Mouse (Mus musculus) limb, embryonic 15.5 days (tissue): Measurements from ENCODE around the gene Hddc2. TPM values are rescaled to one million over a fixed set of nuclear protein-coding genes. Genes with fewer than 3 reads are reported as not detected.

Experiments
- ATAC-seq: fragments of 200-750 bp; cut with Nextera tagmentation; 2 replicates; pipeline ENCODE4 v1.8.0; 2017; ENCODE audit warnings: low read depth, moderate TSS enrichment; ENCODE audit not compliant: insufficient number of reproducible peaks, low FRiP score, low TSS enrichment
- H3K27ac ChIP-seq: fragments of 300-500 bp; sonication (generic); 2 replicates; pipeline ENCODE4 v1.5.1; 2015; ENCODE audit warnings: moderate library complexity, mild to moderate bottlenecking, inconsistent platforms
- H3K27me3 ChIP-seq: fragments of 300-500 bp; sonication (generic); 2 replicates; pipeline ENCODE4 v1.6.1; 2015; ENCODE audit warnings: inconsistent platforms
- H3K36me3 ChIP-seq: fragments of 300-500 bp; sonication (generic); 2 replicates; pipeline ENCODE4 v1.6.1; 2015; ENCODE audit warnings: inconsistent platforms
- H3K4me1 ChIP-seq: fragments of 300-500 bp; sonication (generic); 2 replicates; pipeline ENCODE4 v1.6.1; 2015; ENCODE audit warnings: inconsistent platforms
- H3K4me2 ChIP-seq: fragments of 300-500 bp; sonication (generic); 2 replicates; pipeline ENCODE4 v1.6.1; 2015; ENCODE audit warnings: mild to moderate bottlenecking, inconsistent platforms
- H3K4me3 ChIP-seq: fragments of 300-500 bp; sonication (generic); 2 replicates; pipeline ENCODE4 v1.5.1; 2015; ENCODE audit warnings: mild to moderate bottlenecking, inconsistent platforms
- H3K9ac ChIP-seq: fragments of 300-500 bp; sonication (generic); 2 replicates; pipeline ENCODE4 v1.6.1; 2015; ENCODE audit warnings: inconsistent platforms
- H3K9me3 ChIP-seq: fragments of 300-500 bp; sonication (generic); 2 replicates; pipeline ENCODE4 v1.6.1; 2016; ENCODE audit warnings: inconsistent platforms
- WGBS: fragments of 180-500 bp; shearing (Covaris S2); methylation state at CpG from one replicate; pipeline ENCODE4 v1.1.7; 2015; 5-methylcytosine and 5-hydroxymethylcytosine counted together
- polyA plus RNA-seq: library from polyadenylated mRNA; unstranded; fragments of >200 nt; fragmentation: Nextera tagmentation; extraction: Ambion mirVana; gene quantifications from 2 replicates; pipeline ENCODE4 v1.2.1, GENCODE M21; 2015

The Hddc2 gene
- 58.9 and 60.6 TPM in 2 replicates for polyA plus RNA-seq

DNA sequence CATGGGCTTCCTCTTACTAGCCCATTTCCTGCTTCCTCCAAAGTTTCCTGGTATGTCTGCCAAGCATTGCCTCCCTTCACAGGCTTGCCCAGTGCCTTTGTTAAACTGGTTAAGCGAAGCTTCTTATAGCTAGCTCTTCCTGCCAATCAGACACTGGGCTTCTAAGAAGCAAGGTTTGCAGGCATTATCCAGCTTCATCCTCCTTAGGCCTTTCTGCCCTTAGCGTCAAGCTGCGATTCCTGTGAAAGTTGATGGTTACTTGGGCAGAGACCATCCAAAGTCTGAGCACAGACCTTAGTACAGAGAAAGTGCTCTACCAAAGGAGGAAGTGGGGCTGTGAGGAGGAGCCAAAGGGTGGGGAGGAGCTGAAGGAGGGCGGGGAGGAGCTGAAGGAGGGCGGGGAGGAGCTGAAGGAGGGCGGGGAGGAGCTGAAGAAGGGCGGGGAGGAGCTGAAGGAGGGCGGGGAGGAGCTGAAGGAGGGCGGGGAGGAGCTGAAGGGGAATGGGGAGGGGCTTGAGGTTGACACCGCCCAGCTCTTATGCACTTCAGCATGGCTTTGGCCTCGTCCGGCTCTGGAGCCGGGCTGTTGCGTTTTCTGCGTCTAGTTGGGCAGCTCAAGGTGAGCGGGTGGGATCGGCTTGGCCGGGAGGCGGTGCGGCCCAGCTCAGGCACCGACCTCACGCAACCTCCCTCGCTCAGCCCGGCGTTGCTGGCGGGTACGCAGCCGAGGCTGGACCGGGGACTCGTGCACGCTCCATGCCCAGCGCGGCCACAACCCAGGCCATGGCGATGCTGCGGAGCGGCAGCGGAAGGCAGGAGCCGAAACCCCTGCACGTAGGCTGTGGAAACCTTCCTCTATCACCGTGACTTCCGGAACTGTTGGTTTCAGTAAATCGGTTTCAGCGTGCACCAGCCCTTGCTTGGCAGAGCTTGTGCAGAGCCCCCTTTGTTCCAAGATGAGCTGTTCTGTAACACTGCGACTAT, at the start of gene Hddc2:
Gene Hddc2 (plus strand): TSS at position 519 of the 984 bp plus-strand sequence.
- H3K27me3 ChIP-seq: no peaks in the 10 kb centered on the region
- H3K36me3 ChIP-seq: peaks cover 8% of the 10 kb centered on the region
- H3K4me2 ChIP-seq: peak within 1 kb of the TSS; percentile 54
- peak within 1 kb of the TSS; percentile 80 for H3K9ac ChIP-seq
- 4% methylated on average over 39 of the region's 44 CpGs for WGBS
- ATAC-seq: peak; percentile 94
- H3K4me1 ChIP-seq: 0 out of 2 replicates have a peak, but pooled peaks cover 3% of the 10 kb centered on the region
- H3K4me3 ChIP-seq: peak within 1 kb of the TSS; percentile 69
- H3K9me3 ChIP-seq: no peaks in the 10 kb centered on the region
- peak within 1 kb of the TSS; percentile 94 for H3K27ac ChIP-seq

- Histone ChIP-seq H3K27me3 (no peaks in the 10 kb centered on the region), H3K4me2 (no peak overlapping the region), H3K27ac (no peak overlapping the region), H3K36me3 (no peaks in the 10 kb centered on the region), H3K9ac (no peak overlapping the region), H3K9me3 (no peaks in the 10 kb centered on the region), H3K4me1 (no peaks in the 10 kb centered on the region), H3K4me3 (no peak overlapping the region)
- WGBS: 60% methylated on average over 2 of the region's 2 CpGs
- ATAC-seq: no peak
Observed at GRCm38 (mm10) chr10:31272738-31273137, 40.4 kb upstream of the Hddc2 start.

GRCm38 (mm10) chr10:31273171-31273570, 40.0 kb upstream of the Hddc2 start:
- Histone ChIP-seq H3K27ac (no peak overlapping the region), H3K36me3 (no peaks in the 10 kb centered on the region), H3K27me3 (no peaks in the 10 kb centered on the region), H3K9me3 (no peaks in the 10 kb centered on the region), H3K4me2 (no peak overlapping the region), H3K4me3 (no peak overlapping the region), H3K9ac (no peak overlapping the region), H3K4me1 (no peaks in the 10 kb centered on the region)
- no peak for ATAC-seq
- WGBS: 56% methylated on average over 1 of the region's 1 CpGs

DNA sequence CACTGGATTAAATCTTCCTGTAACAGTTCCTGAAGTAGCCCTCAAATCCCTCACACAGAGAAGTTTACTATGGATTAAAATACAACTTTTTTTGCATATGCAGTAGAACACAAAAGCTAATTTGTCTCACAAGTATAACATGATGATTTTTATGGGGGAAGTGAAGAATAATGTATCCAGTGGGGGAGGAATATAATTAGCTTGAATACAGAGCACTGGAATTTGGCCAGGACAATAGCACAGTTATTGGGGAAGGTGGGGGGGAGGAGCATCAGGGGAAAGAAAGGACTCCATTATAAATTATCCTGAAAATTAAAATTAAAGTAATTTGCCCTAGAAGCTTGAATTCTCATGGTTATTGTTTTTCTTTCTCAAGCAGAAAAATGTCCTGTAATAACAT, 25.4 kb upstream of the Hddc2 start:
- no peak overlapping the region for H3K9ac ChIP-seq
- no peaks in the 10 kb centered on the region for H3K27me3 ChIP-seq
- ATAC-seq: no peak
- no peak overlapping the region for H3K4me3 ChIP-seq
- H3K9me3 ChIP-seq: no peaks in the 10 kb centered on the region
- no peaks in the 10 kb centered on the region for H3K4me1 ChIP-seq
- no peaks in the 10 kb centered on the region for H3K36me3 ChIP-seq
- H3K27ac ChIP-seq: no peak overlapping the region
- no peak overlapping the region for H3K4me2 ChIP-seq

DNA sequence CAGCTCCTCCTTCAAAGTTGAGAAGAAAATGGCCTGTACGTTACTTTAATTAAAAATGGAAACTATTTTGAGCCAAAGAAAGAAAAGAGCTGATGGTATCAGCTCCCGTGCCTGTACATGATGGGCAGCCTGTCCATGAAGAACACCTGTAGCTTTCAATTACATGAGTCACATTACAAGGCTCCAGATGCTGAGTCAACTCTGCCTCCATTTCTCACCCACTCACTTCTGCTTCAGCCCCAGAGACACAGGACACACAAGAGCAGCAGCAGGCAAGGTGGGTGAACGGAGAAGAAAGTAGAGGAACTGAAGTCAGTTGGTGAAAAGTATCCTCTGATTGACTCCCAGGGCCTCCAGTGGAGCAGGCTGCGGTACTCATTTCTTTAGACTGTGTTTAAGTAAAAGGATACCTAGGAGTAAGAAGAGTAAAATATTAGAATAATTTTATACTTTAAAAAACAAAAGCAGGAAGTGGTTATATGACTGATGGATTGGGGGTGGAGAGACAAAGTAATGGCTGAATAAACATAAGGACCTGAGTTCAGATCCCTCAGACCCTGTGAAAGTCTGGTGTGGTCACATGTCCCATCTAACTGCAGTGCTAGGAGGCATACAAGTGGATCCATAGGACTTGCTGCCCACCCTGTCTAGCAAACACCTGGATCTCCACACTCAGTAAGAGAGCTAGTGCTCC, 24.3 kb upstream of the Hddc2 start:
- Histone ChIP-seq H3K4me2 (no peak overlapping the region), H3K36me3 (no peaks in the 10 kb centered on the region), H3K27ac (no peak overlapping the region), H3K4me3 (no peak overlapping the region), H3K9me3 (no peaks in the 10 kb centered on the region), H3K27me3 (no peaks in the 10 kb centered on the region), H3K4me1 (no peaks in the 10 kb centered on the region), H3K9ac (no peak overlapping the region)
- WGBS: 85% methylated on average over 4 of the region's 4 CpGs
- no peak for ATAC-seq

DNA sequence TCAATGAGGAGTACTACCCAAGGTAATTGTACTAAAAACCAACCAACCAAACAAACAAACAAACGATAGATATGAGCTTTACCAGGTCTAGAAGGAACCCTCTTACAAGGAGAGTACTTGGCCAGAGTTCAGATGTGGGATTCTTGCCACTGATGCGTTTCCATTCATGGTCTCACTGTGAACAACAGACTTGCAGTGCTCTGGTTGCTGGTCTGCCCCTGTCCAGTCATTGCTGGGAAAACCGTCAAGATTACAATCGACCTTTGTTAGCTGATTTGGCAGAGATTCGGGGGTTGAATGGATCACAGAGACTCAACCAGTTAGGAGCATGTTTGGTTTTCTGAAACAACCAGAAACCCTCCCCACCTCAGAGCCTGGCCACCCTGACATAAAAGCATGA, 17.5 kb upstream of the Hddc2 start:
- Histone ChIP-seq H3K4me2 (no peak overlapping the region), H3K9me3 (no peaks in the 10 kb centered on the region), H3K9ac (no peak overlapping the region), H3K4me3 (no peak overlapping the region), H3K27ac (no peak overlapping the region), H3K27me3 (no peaks in the 10 kb centered on the region), H3K4me1 (no peaks in the 10 kb centered on the region), H3K36me3 (no peaks in the 10 kb centered on the region)
- no peak for ATAC-seq
- 59% methylated on average over 5 of the region's 5 CpGs for WGBS

- no peaks in the 10 kb centered on the region for H3K36me3 ChIP-seq
- H3K4me2 ChIP-seq: no peak overlapping the region
- H3K4me3 ChIP-seq: no peak overlapping the region
- ATAC-seq: no peak
- H3K4me1 ChIP-seq: no peaks in the 10 kb centered on the region
- no peak overlapping the region for H3K9ac ChIP-seq
- H3K9me3 ChIP-seq: no peaks in the 10 kb centered on the region
- H3K27ac ChIP-seq: no peak overlapping the region
- no peaks in the 10 kb centered on the region for H3K27me3 ChIP-seq
- WGBS: 32% methylated on average over 1 of the region's 1 CpGs
Observed at GRCm38 (mm10) chr10:31296458-31296857, 16.7 kb upstream of the Hddc2 start.

DNA sequence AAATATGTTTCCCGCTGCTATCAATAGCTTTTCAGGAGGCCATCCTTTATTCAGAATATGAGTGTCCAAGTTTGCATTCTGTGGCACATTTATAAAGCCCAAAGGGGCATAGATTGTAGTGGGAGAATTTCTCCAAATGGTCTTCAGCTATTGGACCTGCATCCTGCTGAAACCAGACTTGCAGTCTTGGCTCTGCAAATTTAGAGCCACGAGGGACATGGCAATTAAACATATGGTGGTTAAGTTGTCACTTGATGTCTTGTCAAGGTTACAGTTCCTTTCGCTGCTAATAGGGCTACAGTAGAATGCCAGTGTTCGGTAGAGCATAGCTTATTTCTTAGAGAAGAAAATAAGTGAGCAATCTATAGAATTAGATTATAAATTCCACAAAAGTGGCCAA, 16.1 kb upstream of the Hddc2 start:
- Histone ChIP-seq H3K27ac (no peak overlapping the region), H3K27me3 (no peaks in the 10 kb centered on the region), H3K4me1 (no peaks in the 10 kb centered on the region), H3K36me3 (no peaks in the 10 kb centered on the region), H3K9me3 (no peaks in the 10 kb centered on the region), H3K4me2 (no peak overlapping the region), H3K4me3 (no peak overlapping the region), H3K9ac (no peak overlapping the region)
- no peak for ATAC-seq
- 59% methylated on average over 4 of the region's 4 CpGs for WGBS

GRCm38 (mm10) chr10:31298263-31298662, 14.9 kb upstream of the Hddc2 start:
- Histone ChIP-seq H3K27ac (no peak overlapping the region), H3K4me1 (no peaks in the 10 kb centered on the region), H3K36me3 (no peaks in the 10 kb centered on the region), H3K4me2 (no peak overlapping the region), H3K27me3 (no peaks in the 10 kb centered on the region), H3K9ac (no peak overlapping the region), H3K4me3 (no peak overlapping the region), H3K9me3 (no peaks in the 10 kb centered on the region)
- ATAC-seq: no peak
- 53% methylated on average over 2 of the region's 2 CpGs for whole genome bisulfite sequencing

DNA sequence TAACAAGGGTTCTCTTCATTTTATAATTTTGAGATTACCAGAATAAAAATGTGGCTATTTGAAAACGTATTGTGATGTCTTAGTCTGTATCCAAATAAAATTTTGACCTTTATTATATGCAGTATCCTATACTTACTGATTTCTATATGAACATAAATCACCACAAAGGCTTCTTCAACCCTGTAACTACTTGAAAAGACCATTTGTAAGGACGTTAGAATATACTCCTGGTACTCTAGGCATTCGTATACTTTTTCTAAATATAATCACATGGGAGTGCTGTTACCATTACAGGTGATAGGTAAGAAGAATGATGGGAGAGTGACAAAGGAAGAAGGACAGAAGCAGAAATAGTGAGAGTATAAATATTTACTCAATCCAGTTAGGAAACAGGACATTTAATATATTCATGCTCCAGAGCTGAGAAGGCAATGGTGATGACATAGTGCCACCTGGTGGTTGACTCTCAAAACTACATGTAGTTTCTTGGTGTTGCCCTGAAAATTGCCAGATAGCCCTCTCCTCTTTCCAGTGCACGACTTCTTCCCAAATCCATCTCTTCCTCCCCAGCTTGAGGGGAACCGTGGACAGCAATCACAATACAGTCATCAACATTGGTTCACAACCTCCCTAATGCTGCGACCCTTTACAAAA, 14.1 kb upstream of the Hddc2 start:
- Histone ChIP-seq H3K27me3 (no peaks in the 10 kb centered on the region), H3K4me3 (no peak overlapping the region), H3K4me1 (no peaks in the 10 kb centered on the region), H3K27ac (no peak overlapping the region), H3K4me2 (no peak overlapping the region), H3K9me3 (no peaks in the 10 kb centered on the region), H3K9ac (no peak overlapping the region), H3K36me3 (no peaks in the 10 kb centered on the region)
- ATAC-seq: no peak
- 36% methylated on average over 6 of the region's 6 CpGs for WGBS

DNA sequence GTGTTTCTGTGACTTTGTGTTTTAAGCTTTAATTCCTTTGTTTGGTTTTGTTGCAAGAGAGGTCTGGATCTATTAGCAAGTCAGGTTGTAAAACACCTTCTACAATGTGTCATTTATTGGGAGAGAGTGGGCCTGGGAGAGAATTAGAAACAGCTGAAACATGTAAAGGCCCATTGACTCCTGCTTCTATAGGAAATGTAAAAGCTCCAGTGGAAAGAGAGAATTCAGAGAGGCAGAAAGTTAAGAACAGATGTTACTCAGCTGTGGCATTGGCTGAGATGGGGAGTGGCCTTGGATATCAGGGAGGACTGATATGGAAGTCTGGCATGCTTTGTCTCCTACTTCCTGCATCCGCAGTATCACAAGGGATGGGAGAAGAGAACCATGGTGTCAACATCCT, 12.9 kb upstream of the Hddc2 start:
- Histone ChIP-seq H3K4me1 (no peaks in the 10 kb centered on the region), H3K27ac (no peak overlapping the region), H3K27me3 (no peaks in the 10 kb centered on the region), H3K4me3 (no peak overlapping the region), H3K9ac (no peak overlapping the region), H3K36me3 (no peaks in the 10 kb centered on the region), H3K9me3 (no peaks in the 10 kb centered on the region), H3K4me2 (no peak overlapping the region)
- WGBS: 44% methylated on average over 1 of the region's 1 CpGs
- no peak for ATAC-seq

GRCm38 (mm10) chr10:31303446-31303845, 9.7 kb upstream of the Hddc2 start:
- H3K9ac ChIP-seq: no peak overlapping the region
- no peak overlapping the region for H3K27ac ChIP-seq
- H3K9me3 ChIP-seq: no peaks in the 10 kb centered on the region
- WGBS: 92% methylated on average over 2 of the region's 2 CpGs
- H3K27me3 ChIP-seq: no peaks in the 10 kb centered on the region
- H3K36me3 ChIP-seq: no peaks in the 10 kb centered on the region
- no peak overlapping the region for H3K4me3 ChIP-seq
- no peak overlapping the region for H3K4me2 ChIP-seq
- no peak for ATAC-seq
- no peaks in the 10 kb centered on the region for H3K4me1 ChIP-seq
